Mouse (Mus musculus) granulocyte monocyte progenitor cell, adult 5-6 weeks (primary cell): Measurements from ENCODE around the gene Epdr1. TPM values are rescaled to one million over a fixed set of nuclear protein-coding genes. Genes with fewer than 3 reads are reported as not detected.
"Not testable (repeated sequence)": the region's sequence is repeated elsewhere in the genome, so short reads cannot be mapped to it uniquely, and the experiment has no call there.

Experiments used
- ATAC-seq: replicated peaks from 2 replicates; pipeline ENCODE4 v1.8.0; 2016; ENCODE audit warnings: mild to moderate bottlenecking, moderate TSS enrichment, inconsistent platforms; ENCODE audit not compliant: poor library complexity, severe bottlenecking
- total RNA-seq, 2 experiments: library from RNA; stranded (forward) in 1 of 2; stranded (reverse) in 1 of 2; fragments of 200-712, 200-1000 nt in 1 of 2; fragments of >200 nt in 1 of 2; fragmentation: Nextera tagmentation in 1 of 2; gene quantifications; 2 replicates each; pipeline ENCODE4 v1.2.3; 2014 to 2017

Gene Epdr1
- total RNA-seq, 2 experiments from 2014 or later: 0.36 to 1.5 TPM

GRCm38 (mm10) chr13:19608120-19608519 is 11.6 kb downstream of the Epdr1 start:
- no peak for ATAC-seq

- ATAC-seq: no peak
Measured at GRCm38 (mm10) chr13:19604916-19605315, 14.8 kb downstream of the Epdr1 start.

GRCm38 (mm10) chr13:19603719-19604118 is 16.0 kb downstream of the Epdr1 start:
- no peak for ATAC-seq

GRCm38 (mm10) chr13:19602531-19602930 is 17.2 kb downstream of the Epdr1 start:
- ATAC-seq: no peak

GRCm38 (mm10) chr13:19599242-19599641 is 20.5 kb downstream of the Epdr1 start:
- no peak for ATAC-seq

- no peak for ATAC-seq
Measured at GRCm38 (mm10) chr13:19595141-19595540, 24.6 kb downstream of the Epdr1 start.

GRCm38 (mm10) chr13:19590996-19591759 is 28.5 kb downstream of the Epdr1 start:
- ATAC-seq: no peak

- ATAC-seq: no peak
Measured at GRCm38 (mm10) chr13:19575947-19576346, 43.8 kb downstream of the Epdr1 start.

GRCm38 (mm10) chr13:19574723-19575122 is 45.0 kb downstream of the Epdr1 start:
- ATAC-seq: not testable (repeated sequence)

- ATAC-seq: not testable (repeated sequence)
Measured at GRCm38 (mm10) chr13:19570166-19570565, 49.6 kb downstream of the Epdr1 start.

- no peak for ATAC-seq
Measured at GRCm38 (mm10) chr13:19562510-19562909, 57.2 kb downstream of the Epdr1 start.

GRCm38 (mm10) chr13:19555391-19555790 is 64.3 kb downstream of the Epdr1 start:
- no peak for ATAC-seq

Other genes starting within 250 kb of the Epdr1 start
- 15.9 and 16.0 TPM in 2 replicates for gene Stard3nl, start 224.1 kb downstream of the Epdr1 start, total RNA-seq (2014; fragmentation: Nextera tagmentation)
- gene Stard3nl, start 224.1 kb downstream of the Epdr1 start, total RNA-seq (2017): 17.2 and 23.2 TPM in 2 replicates
- gene Sfrp4, start 3.2 kb upstream of the Epdr1 start, total RNA-seq (2014; fragmentation: Nextera tagmentation): not detected in 2 replicates
- not detected in 2 replicates for gene Sfrp4, start 3.2 kb upstream of the Epdr1 start, total RNA-seq (2017)
- not detected in 2 replicates for gene Nme8, start 77.9 kb upstream of the Epdr1 start, total RNA-seq (2014; fragmentation: Nextera tagmentation)
- not detected in 2 replicates for gene Nme8, start 77.9 kb upstream of the Epdr1 start, total RNA-seq (2017)
- 18.1 and 23.9 TPM in 2 replicates for gene Gpr141, start 204.3 kb upstream of the Epdr1 start, total RNA-seq (2014; fragmentation: Nextera tagmentation)
- gene Gpr141, start 204.3 kb upstream of the Epdr1 start, total RNA-seq (2017): 32.4 and 37.0 TPM in 2 replicates